Mouse (Mus musculus): ENCODE measurements around the gene Col16a1.

GRCm38 (mm10) chr4:130124110-130124509, 76.5 kb downstream of the Col16a1 start:
- no peak for TF ChIP-seq POLR2A (IDR thresholded peaks at IDR 0.05; ENCODE audit: low read depth, low read length)
- TF ChIP-seq CTCF (conservative IDR thresholded peaks at IDR 0.05; ENCODE audit: insufficient read depth, insufficient read length, low read depth, low read length), result no peak
